Mouse (Mus musculus): Measurements from ENCODE around the gene Gm13128. TPM values are rescaled to one million over a fixed set of nuclear protein-coding genes. Genes with fewer than 3 reads are reported as not detected.
"Not testable (repeated sequence)": the region's sequence is repeated elsewhere in the genome, so short reads cannot be mapped to it uniquely, and the experiment has no call there.

The Gm13128 gene
- not detected in 2 replicates for polyA plus RNA-seq (2012; rRNA removed)

DNA sequence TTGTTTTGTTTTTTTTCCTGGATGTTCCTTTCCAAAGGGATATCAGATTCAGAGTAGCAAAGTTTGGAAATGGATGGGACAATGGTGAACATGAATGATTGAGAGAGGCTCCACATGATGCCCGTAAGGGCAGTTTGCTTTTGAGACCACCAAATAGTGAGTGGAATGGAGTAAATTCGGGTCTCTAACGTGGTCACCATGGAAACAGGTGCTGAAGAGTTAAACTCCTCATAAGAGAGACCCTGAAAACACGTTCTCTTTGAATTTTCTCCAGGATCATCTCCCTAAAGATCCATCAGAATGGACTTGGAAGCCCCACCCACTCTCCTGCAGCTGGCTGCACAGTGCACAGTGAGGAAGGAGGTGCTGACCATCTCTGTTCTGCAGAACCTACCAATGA is at the start of gene Gm13128:
Gene Gm13128, plus strand, starts transcription at position 301 of the 400 bp plus-strand sequence.
- DNase-seq (ENCODE audit: extremely low spot score in 1 of 2, low spot score in 1 of 2) = not testable (repeated sequence)

GRCm38 (mm10) chr4:144280388-144280787 is 49.7 kb upstream of the Gm13128 start, which contains the start of gene Pramel5:
Pramel5 (minus strand) TSS chr4:144280488.
- DNase-seq (ENCODE audit: extremely low spot score in 1 of 2, low spot score in 1 of 2) = not testable (repeated sequence)

DNA sequence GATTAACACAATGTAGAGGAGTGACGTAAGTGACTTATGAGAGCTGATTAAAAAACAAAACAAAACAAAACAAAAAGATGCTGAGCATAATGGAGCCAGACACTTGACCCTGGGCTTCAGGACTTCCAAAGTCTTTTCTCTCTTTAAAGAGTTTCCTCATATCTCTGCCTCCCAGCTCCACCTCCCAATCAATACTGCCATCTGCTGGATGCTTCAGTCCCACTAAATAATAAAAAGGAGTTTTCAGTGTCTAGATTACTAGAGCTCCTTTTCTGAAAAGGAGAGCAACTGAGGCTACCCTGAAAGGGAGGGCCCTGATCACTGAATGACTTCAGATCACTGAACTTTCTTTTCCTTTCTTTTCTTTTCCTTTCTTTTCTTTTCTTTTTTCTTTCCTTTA is 30.6 kb upstream of the Gm13128 start:
- DNase-seq (ENCODE audit: extremely low spot score in 1 of 2, low spot score in 1 of 2) = not testable (repeated sequence)

DNA sequence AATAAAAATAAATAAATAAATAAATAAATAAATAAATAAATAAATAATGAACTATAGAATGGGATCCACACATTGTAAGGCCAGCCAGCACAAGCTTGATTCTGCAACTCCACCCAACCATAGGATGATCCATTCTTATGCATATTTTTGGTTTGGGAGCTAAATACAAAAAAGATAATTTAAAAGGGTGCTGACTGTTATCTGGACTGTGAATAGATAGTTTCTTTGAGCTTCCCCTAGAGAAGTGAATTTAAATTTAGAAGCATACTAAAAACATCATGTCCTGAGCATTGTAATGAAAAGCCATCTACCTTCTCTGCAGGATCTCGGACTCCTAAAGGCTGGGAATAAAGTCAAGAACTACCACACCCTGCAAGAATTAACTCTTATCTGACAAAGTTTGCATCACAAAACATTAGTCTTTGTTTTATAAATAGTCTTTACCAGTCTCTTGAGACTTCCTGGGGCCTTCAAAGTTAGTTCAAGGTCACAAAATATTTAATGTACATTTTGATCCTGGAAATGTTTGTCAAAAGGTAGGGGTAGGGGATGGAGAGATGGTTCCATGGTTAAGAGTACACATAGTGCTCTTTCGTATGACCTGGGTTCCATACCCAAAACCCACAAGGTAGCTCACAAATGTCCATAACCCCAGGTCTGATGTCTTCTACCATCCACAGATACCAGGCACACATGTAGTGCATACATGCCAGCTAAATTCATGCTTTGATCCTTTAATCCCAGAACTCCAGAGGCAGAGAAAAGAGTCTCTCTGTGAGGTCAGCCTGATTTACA is 17.2 kb upstream of the Gm13128 start:
- not testable (repeated sequence) for DNase-seq (ENCODE audit: extremely low spot score in 1 of 2, low spot score in 1 of 2)

DNA sequence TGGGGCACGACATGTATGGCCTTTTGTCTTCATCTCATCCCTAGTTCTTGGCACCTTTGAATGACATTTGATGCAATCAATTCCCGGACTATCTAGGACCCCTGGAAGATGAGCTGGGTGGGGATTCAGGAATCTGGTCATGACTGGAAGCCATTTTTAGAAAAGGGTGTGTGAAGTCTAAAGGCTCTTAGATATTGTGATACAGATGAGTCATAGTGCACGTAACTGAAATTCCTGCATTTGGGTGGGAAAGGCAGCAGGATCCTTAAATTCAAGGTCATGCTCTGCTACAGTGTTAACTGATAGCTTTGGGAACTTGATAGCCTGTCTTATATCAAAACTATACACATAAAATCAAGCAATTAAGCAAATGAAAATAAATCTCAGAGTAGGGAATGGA is 5.8 kb downstream of the Gm13128 start:
- not testable (repeated sequence) for DNase-seq (ENCODE audit: extremely low spot score in 1 of 2, low spot score in 1 of 2)

DNA sequence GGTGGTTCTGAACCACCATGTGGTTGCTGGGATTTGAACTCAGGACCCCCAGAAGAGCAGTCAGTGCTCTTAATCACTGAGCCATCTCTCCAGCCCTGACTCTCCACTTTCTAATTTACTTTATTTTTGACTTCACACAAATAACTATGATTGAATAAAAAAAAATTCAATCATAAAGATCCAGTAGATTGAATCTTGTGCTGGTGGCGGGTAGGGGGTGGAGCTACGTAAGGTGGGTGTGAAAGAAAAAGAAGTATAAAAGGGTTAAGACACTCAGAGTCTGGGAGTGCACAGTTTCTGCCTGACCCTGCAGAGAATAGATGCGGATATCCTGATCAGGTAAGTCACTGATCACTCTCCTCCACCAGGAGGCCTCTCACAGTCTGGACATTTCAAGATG is 27.6 kb downstream of the Gm13128 start, which contains the start of gene Gm13119:
Gene Gm13119, plus strand, starts transcription at position 301 of the 400 bp plus-strand sequence.
- DNase-seq (ENCODE audit: extremely low spot score in 1 of 2, low spot score in 1 of 2) = not testable (repeated sequence)

DNA sequence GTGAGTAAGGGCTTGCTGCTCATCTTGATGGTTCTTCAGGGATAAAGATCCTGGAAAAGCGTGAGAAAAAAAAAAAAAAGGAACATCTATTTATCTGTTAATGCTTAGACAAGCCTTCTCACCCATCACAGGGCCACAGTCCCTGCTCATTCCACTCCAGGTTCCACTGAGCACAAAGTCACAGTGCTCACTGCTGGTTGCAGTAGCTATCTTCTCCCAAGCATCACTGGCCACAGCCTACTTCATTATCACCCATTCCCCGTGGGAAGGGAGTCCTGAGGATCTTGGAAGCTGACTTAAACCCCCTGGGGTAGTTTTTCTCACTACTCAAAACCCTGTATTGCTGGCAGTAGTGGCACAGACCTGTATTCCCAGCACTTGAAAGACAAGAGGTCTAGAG is 47.9 kb downstream of the Gm13128 start, which contains the start of gene Pramef20:
Gene Pramef20, minus strand, starts transcription at position 23 of the 400 bp plus-strand sequence.
- no peak for DNase-seq (ENCODE audit: extremely low spot score in 1 of 2, low spot score in 1 of 2)

Other genes starting within 250 kb of the Gm13128 start
- gene Gm13102, start 223.8 kb upstream of the Gm13128 start, polyA plus RNA-seq (2012; rRNA removed) = not detected in 2 replicates
- gene Oog3, start 167.6 kb upstream of the Gm13128 start, polyA plus RNA-seq (2012; rRNA removed) = not detected in 2 replicates
- gene Oog2, start 139.5 kb upstream of the Gm13128 start, polyA plus RNA-seq (2012; rRNA removed) = not detected in 2 replicates
- not detected in 2 replicates for gene C87977, start 116.9 kb upstream of the Gm13128 start, polyA plus RNA-seq (2012; rRNA removed)
- gene Pramel5, start 49.8 kb upstream of the Gm13128 start, polyA plus RNA-seq (2012; rRNA removed) = not detected in 2 replicates
- gene Gm13119, start 27.7 kb downstream of the Gm13128 start, polyA plus RNA-seq (2012; rRNA removed) = not detected in 2 replicates
- not detected in 2 replicates for gene Pramef20, start 47.7 kb downstream of the Gm13128 start, polyA plus RNA-seq (2012; rRNA removed)
- 0.04 and 0.59 TPM in 2 replicates for gene Pramef12, start 78.2 kb downstream of the Gm13128 start, polyA plus RNA-seq (2012; rRNA removed)
- gene 1700012P22Rik, start 108.5 kb downstream of the Gm13128 start, polyA plus RNA-seq (2012; rRNA removed) = not detected in 2 replicates
- not detected in 2 replicates for gene Gm9944, start 123.1 kb downstream of the Gm13128 start, polyA plus RNA-seq (2012; rRNA removed)
- not detected in 2 replicates for gene Aadacl3, start 133.5 kb downstream of the Gm13128 start, polyA plus RNA-seq (2012; rRNA removed)
- gene 9430007A20Rik, start 189.6 kb downstream of the Gm13128 start, polyA plus RNA-seq (2012; rRNA removed) = not detected in 2 replicates
- gene Gm13124, start 234.9 kb downstream of the Gm13128 start, polyA plus RNA-seq (2012; rRNA removed) = not detected in 2 replicates